Mouse (Mus musculus): ENCODE data around the gene Coq6. TPM values are rescaled to one million over a fixed set of nuclear protein-coding genes. Genes with fewer than 3 reads are reported as not detected.
"Not testable (repeated sequence)": the region's sequence is repeated elsewhere in the genome, so short reads cannot be mapped to it uniquely, and the experiment has no call there.

The Coq6 gene
- total RNA-seq (2021), result 10 to 100 TPM; 44.6 to 63.2 TPM
- long read RNA-seq, experiment 1, transcript Coq6-201 (12 exons, 1,602 nt), result major isoform, 73 of 91 reads
- long read RNA-seq, experiment 1, partial matches to known transcripts, result 10 of 91 reads
- long read RNA-seq, experiment 1, other reads (novel, unspliced or antisense), result 8 of 91 reads
- long read RNA-seq, experiment 2, transcript Coq6-201 (12 exons, 1,602 nt), result major isoform, 26 of 34 reads
- long read RNA-seq, experiment 2, partial matches to known transcripts, result 2 of 34 reads
- long read RNA-seq, experiment 2, other reads (novel, unspliced or antisense), result 6 of 34 reads

GRCm38 (mm10) chr12:84361555-84362489 lies at the start of gene Coq6, which contains the start of gene Fam161b:
Gene Coq6 (plus strand): TSS chr12:84361657.
Gene Fam161b (minus strand): TSS chr12:84361833.
- DNase-seq, result peak; percentile 96 to 97

DNA sequence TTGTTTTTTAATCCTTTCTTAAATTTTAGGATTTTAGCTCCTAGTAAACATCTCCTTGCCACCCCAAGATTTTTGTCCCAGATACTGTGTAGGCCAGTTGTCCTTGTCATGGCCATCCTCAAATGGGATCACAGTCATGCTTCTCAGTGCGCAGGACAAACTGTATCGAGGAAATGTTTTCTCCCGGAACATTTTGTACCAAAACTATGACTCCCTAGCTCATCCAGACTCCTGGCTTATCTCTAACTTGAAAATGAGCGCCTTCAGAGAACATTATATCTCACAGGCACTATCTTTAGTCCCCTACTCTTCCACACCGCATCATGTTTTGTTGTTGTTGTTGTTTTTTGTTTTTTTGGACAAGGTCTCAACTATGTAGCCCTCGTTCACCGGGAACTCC lies 45.5 kb upstream of the Coq6 start:
- DNase-seq, result peak in 1 of 2 experiments; percentile 6

DNA sequence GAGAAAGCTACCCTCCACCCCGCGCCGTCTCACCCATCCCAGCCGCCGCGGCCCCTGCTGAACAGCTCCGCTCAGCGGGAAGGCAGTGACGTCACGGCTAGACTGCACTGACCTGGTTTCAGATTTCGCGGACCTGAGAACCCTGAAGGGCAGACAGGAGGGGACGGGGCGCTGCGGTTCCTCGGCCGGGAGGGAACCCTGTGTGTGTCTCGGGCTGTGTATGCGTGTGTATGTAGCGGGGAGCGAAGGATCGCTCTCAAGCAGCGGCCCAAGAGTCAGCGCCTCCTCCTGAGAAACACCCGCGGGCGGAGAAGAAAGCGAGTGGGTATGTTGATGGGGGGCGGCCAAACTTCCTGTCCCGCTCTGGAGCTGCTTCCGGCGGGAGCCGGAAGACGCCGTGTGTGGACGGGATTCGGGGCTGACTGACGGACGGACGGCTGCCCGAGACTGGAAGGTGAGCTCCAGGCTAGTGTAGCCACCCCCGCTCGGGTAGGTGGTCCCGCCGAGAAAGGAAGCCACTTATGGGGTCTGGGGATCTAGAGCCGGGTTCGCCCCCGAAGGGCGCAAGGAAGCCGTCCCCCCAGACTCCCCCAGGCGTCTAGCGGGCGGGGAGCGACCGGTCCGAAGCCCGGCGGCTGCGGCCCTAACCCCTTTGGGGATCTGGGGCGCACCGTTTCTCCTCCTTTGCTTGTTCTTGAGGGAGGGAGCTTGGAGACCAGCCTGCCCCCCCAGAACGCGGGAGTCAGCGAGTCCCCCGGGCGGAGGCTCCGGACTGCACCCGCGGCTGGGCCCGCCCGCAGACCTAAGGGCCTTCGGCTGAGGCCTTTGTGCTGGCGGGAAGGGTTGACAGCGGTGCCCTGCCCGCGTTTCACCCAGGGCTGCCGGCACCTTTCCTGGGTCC lies 44.5 kb upstream of the Coq6 start, which contains the start of gene Zfp410:
Gene Zfp410 (plus strand): TSS at position 132 of the 901 bp plus-strand sequence.
- peak; percentile 90 for DNase-seq

DNA sequence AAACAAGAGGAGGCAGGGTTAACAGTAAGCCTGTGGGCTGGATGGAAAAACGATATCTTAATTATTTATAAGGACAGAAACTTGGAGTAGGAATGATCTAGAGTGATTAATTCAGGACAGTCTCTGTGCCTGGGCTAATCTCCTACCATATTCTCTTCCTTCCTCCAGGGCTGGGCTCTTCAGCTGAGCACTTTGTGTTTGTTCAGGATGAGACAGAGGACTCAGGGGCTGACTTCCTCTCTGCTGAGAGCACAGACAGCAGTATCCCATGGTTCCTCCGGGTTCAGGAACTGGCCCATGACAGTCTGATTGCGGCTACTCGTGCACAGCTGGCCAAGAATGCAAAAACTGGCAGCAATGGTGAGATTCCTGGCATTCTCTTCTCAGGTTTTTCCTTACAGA lies 34.3 kb upstream of the Coq6 start:
- peak; percentile 12 to 20 for DNase-seq

DNA sequence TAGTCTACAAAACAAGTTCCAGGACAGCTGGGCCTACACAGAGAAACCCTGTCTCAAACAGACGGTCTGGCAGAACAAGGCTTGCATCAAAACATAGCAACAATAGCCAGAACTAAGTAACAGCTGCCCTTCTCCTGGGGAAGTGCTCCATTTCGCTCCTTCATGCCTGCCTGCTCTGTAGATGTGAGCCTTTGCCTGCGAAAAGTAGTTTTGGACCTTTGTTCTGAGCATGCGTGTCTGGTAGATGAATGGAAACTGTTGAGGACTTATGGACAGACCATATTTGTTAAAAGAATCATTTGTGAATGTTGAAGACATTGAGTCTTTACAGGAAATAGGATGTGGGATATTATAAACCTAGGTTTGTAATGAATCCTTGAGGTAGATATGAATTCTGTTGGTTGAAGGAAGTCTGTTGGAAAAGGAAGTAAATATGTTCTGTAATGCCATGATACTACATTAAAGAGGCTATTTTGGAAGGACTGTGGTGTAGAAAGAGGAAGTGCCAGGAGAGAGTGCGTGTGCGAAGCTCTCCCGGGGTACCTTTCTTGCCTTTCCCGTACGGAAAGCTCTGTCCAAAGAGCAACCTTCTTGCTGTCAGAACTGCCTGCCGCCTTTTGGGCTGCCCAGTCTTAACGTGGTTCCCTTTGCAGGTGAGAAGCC lies 24.4 kb upstream of the Coq6 start:
- no peak for DNase-seq

DNA sequence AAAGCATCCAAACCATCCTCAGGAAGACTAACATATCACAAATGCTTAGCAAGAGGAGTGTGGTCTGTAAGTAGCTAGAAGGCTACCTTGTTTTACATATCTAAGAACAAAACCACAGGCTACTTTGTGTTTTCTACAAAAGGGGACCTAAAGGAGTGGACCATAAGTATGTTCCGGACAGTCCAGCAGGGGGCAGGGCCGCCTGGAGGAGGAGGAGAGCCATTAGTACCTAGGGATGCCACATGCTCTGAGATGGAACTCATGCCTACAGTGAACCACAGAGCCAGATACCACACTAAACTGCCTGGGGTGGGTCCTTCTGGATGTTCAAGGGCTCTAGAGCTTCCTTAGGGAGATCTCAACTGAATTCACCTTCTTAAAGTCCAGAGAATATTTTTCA lies 14.3 kb upstream of the Coq6 start:
- DNase-seq, result peak; percentile 57 to 73

DNA sequence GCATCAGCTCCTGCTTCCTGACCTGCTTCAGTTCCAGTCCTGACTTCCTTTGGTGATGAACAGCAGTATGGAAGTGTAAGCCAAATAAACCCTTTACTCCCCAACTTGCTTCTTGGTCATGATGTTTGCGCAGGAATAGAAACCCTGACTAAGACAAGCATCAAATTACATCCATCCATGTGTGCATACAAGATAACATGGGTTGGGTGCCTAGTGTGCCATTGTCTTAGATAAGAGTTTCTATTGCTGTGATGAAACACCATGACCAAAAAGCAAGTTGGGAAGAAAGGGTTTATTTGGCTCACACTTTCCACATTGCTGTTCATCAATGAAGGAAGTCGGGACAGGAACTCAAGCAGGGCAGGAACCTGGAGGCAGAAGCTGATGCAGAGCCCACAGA lies 2.8 kb upstream of the Coq6 start:
- not testable (repeated sequence) for DNase-seq

- DNase-seq, result peak in 1 of 2 experiments; percentile 26
Observed at GRCm38 (mm10) chr12:84362872-84363271, 1.4 kb downstream of the Coq6 start.

- DNase-seq, result no peak
Observed at GRCm38 (mm10) chr12:84364291-84364690, 2.8 kb downstream of the Coq6 start.

- DNase-seq, result no peak
Observed at GRCm38 (mm10) chr12:84365137-84365536, 3.7 kb downstream of the Coq6 start.

- DNase-seq, result no peak
Observed at GRCm38 (mm10) chr12:84366971-84367370, 5.5 kb downstream of the Coq6 start.

DNA sequence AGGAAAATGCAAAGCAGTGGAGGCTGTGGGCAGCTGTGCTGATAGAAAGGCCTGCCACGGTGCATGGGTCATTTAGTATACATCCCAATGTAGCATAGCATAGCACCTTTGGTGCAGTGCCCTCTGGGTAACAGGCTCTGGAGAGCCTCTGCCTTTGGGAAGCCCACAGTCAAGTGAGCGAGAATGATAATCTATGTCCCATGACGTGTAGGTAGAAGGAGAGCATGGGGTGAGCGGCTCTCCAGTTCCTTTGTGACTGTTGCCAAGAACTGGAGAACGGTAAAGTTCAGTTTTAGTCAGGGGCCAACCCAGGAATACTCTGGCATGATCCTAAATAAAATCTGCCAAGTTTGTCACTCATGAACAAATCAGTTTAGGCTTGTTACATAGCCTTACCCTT lies 10.2 kb downstream of the Coq6 start:
- DNase-seq, result no peak

DNA sequence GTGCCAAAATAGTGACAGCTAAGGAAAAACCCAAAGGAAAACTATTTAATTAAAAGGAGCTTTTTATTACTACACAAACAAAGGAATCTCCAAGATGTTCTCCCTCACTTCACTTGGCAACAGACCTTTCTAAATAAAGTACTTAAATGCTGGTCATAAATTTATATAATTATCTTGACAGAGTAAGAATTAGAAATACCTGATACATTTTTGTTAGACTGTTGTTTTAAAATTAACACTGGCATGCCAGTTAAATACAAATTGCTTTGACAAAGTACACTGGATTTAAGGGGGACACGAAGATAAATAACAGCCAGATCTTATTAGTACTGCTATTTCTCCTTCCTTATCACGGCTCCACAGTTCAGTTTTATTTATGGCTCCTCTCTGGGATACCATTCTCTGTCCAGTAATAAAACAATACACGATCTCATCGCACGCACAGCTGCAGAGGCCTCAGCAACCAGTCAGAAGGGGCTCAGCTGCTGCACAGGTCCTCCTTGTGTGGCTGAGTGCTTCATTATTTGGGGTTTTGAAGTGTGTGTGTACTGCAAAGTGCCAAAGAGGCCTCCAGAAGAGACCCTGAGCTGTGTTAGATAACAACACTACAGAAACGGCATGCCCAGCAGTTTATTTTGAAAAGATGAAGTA lies 12.5 kb downstream of the Coq6 start:
- DNase-seq, result no peak

- DNase-seq, result no peak
Observed at GRCm38 (mm10) chr12:84382369-84382768, 20.9 kb downstream of the Coq6 start.

GRCm38 (mm10) chr12:84384644-84385081 lies 23.2 kb downstream of the Coq6 start:
- peak; percentile 27 to 65 for DNase-seq

DNA sequence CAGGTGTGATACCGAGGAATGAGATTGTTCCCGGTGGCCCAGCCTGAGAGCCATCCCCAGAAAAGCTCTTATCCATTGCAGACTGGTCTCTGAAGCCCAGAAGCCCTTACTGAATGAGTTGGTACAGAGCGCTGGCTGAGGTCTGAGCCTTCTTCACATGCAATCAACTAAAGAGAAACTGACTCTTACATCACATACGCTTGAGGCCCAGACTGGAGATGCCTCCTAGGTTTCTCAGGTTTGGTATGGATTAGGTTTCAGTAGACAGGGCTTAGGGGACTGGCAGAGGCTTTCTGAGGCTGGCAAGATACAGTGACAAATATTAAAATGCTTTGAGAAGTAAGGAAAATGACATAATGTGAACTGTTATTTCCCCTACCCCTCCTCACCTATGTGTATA lies 24.0 kb downstream of the Coq6 start:
- no peak for DNase-seq

DNA sequence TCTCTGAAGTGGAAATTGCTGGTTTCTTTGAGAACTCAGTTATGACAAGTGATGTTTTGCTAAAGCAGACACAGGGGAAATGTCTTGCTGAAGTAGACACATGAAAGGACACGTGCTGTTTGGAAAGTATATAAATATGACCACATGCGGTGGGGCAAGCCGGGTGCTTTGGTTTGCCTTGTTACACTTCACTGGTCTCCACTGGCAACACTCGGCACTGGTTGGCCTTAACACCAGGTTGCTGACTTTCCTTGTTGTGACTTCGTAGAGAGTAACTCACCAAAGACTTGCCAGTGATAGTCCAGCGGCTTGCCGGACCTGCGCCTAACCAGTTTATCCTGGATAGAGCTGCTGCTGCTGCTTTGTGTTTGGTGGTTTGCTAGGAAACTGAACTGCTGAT lies 26.6 kb downstream of the Coq6 start:
- DNase-seq, result no peak

GRCm38 (mm10) chr12:84388774-84389400 lies 27.4 kb downstream of the Coq6 start:
- no peak for DNase-seq

DNA sequence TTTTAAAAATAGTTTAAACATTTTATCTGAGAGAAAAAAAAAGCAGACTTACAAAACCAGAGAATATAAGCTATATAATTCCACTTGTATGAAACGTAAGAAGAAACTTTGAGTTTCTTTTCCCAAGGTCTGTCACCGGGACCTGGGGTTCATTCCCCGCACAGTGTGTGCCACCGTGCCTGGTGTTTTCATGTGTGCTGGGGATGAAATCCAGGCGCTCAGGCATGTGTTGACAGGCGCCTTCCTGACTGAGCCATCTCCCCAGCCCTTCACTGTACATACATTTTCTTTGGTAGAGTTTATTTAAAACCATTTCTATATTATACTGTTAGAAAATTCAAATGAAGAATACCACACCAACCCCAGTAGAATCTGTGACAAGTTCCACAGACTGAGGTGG lies 28.9 kb downstream of the Coq6 start:
- DNase-seq, result no peak

DNA sequence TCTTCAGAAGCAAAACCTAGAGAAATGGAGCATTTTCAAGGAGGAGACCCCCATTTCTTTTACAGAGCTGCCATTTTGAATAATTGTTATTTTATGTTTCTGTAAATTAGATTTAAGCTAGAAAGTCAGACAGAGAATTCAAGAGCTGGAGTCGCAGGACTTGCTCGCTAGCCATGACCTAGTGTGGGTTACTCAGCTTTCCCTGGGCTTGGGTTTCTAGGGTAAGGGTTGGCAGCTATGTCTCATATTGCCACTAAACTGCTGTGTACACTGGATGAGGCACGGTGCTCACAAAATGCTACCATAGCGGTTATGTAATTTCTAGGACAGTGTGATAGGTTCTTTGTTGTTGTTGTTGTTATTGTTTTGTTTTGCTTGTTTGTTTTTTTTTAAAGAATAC lies 31.2 kb downstream of the Coq6 start:
- no peak for DNase-seq

All from adrenal gland, postnatal 36 days (tissue).